Mouse (Mus musculus) spleen, embryonic (tissue): ENCODE measurements around the gene Chn2.

ENCODE experiments used
- CTCF ChIA-PET: fragments of 350-600 bp; sonication (Branson Sonifier 250); formaldehyde crosslinking; loops from one replicate; lab custom pipeline; 2022; lab: Charles Lee

Gene Chn2

DNA sequence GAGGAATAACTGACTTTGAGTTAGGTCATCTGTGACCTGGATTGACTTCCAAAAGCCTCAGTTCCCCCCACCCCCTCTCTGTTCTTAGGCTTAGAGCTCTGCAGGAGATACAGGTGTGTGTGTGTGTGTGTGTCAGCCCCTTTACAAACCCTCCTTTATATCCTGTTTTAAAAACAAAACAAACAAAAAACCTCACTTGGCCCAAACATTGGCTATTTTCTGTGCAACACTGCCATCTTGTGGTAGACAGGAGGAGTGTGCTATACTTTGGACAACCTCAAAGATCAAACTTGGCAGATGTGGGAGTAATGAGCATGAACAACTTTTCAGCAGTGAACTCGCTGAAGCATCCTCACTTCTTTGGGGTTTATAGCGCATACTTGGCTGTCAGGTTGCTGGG lies 189.5 kb downstream of the Chn2 start:
- CTCF ChIA-PET: interaction anchor here (0.5 to 1.2 kb wide), 3 partner anchors 194 to 450 kb away, joined by 3 to 4 read pairs (median 3); no protein-coding TSS in a partner anchor

DNA sequence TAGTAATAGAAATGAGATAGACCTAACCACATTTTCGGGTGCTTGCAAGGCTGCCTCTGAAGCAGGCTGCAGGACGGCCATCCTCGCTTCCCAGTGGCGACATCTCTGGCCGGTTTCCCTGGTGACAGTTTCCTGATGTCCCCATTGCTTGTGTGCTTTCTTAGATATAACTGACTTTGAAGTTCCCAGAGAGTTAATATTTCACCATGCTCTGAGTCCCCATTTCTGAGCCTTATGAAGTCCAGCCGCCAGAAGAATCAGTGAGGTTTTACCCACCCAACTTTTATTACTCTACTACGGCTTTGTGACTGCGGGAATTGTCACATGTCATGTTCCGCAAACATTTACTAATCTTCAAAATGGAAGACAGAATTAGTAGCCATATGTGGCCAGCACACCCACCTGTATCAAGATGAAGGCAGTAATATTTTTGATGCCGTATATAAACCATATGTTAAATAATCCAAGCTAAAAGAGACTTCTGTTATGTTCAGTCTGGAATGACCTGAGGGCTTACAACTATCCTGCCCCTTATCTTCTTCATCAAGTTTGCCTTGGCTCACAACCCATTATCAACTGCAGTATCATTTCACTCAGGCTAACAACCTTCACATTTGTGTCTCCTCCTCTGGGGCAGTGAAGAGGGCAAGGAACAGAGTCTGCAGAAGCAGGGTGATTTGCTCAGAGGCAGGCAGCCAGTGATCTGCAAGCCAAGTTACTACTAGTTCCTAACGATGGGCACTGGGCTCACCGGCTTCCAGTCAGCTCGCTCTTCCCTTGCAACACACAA lies 192.6 kb downstream of the Chn2 start:
- CTCF ChIA-PET: interaction anchor here (0.6 kb wide), 1 partner anchor 280 kb away, joined by 3 read pairs; no protein-coding TSS in a partner anchor

DNA sequence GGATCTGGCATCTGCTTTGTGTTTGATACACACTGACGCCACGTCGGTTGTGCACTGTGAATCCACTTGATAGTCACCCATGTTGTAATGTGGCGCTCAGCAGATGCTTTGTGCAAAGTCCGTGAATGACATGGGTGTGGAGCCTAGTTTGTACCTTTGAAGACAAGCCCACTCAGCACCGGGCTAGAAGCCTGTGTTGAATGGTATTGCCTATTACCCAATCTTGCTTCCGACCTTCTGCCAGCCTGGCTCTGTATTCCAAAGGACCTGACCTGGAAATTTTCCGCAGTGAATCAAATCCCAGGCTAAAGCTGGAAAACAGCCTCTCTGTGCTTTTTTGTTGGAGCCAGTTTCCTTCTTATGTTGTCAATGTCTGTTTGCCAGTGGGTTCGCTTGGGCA lies 197.1 kb downstream of the Chn2 start:
- CTCF ChIA-PET: no interaction called here

DNA sequence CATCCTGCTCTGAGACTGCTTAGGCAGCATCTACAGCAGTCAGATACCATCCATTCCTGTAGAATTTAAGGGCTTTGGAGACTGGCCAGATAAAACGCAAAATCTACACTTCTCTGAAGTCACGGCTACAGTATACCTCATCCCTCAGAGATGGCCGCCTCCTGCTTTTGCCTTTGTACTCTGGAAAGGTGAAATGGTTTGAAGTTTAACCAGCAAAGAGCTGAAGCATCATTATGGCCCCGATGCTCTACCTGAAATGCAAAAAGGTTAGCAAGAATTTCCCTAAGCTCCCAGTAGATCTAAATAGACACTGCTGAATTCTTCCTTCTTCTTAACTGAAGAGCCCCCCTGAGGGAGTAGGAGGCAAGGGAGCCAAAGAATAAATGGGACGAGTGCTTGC lies 202.4 kb downstream of the Chn2 start:
- CTCF ChIA-PET: no interaction called here

DNA sequence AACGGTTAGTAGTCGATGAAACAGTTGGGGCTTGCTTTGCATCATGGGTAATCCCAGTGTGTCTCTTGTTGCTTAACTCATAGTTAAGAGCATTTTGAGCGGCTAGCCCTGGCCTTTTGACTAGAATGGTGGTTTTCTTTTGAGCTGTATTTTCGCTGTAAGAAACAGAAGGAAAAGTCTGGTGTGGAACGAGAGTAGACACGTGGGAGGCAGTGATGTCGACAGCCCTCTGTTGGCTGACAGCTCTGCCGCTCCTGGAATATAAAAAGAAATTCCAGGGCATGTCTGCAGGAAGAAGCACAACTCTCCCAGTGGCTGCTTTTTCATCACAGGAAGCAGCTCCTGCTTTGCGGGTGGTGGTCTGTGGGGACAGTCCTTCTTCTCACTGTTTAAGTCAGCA lies 202.9 kb downstream of the Chn2 start:
- CTCF ChIA-PET: no interaction called here

DNA sequence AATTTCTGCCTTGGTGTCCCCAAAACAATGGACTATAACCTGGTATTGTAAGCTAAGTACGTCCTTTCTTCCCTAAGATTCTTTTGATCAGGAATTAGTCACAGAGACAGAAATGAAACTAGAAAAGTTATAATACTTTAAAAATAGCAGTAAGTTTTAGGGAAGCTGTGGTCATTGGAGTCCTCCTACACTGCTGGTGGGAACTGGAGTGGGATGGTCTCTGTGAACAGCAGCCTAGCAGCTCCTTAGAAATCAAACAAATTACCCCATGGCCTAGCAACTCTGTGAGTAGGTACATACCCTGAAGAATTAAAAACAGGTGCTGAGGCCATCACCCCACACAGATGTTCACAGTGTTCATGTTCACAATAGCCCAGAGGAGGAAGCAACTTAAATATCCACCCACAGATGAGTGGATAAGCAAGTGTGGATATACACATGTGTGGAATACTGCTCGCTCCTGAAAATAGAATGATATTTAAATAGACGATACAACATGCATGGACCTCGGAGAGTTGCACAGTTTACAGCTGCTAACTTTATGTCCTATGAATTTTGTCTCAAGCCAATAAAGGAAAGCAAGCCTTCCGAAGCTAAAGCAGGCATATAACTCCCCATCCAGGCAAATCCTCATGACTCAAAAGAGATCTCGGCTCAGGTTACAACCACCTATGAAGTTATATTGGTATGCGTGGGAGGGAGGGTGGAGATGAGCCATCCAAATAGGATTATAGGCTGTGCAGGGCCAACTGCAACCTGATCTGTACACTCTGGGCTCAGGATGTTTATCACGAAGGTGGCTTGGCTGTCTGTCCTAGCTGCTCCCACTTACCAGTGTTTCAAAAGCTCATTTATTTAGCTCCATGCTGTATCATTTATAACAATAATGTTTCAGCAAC lies 209.2 kb downstream of the Chn2 start:
- CTCF ChIA-PET: no interaction called here

DNA sequence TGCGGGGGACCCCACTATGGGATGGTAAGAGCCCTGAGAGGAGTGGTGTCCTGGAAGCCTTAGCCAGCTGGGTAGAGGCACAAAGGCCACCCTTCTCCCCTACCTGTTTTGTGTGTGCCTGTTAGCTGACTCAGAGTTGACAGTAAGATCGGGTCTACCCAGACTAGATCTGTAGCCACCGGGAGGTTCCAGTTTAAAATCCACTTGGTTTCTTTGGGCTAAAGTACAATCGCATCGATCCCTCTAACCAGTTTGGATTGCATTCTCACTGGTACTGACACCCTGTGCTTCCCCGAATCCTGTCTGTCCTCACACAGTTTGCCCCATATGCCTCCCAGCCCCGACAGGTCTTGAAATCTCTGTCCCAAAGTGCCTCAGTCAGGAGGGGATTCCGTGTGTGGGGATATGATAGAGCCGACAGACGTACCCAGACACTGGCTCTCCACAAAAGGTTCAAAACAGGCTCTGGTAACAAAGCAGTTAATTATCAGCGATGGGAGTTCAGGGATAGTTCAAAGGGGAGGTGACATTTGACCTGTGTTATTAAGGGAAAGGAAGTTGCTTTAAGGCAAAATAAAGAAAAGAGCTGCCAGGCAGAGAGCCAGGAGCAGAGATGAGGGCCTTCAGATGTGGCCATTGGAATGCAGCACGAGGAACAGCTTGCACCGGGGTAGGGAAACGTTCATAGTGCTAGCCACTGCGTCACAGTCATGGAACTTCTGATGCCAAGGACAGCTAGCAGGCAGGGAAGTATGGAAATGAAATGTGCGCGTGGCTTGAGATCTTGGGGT lies 212.2 kb downstream of the Chn2 start:
- CTCF ChIA-PET: no interaction called here

DNA sequence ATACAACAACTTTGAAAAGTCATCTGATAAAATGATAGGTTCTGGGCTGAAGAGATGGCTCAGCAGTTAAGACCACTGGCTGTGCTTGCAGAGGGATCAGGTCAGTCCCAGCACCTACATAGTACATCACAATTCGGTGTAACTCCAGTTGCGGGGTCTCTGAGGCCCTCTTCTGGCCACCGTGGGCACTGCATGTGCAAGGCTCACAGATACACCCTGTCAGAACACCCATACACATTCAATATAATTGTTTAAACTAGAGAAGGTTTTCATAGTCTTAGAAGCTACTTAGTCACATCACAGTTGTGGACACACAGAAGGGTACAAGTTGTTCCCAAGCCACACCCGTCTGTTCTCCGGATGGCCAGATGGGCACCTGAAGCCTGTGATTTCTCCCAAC lies 213.9 kb downstream of the Chn2 start:
- CTCF ChIA-PET: no interaction called here

DNA sequence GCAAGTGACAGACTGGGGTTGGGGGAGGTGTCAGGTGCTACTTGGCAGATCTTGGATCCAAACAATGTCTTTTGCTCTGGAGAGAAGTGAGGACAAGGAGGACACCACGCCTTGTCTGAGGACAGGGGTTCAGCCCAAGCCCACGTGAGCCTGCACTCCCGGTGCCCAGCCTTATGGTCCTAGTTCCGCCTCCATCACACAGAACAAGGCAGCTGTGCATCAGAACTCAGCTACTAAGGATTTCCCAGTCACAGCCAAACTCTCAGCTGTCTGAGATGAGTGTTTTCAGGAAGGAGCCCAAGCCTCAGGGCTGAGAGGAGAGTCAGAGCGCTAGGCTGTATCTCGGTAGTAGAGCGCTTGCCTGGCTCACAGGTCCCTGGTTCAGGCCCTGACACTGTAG lies 214.5 kb downstream of the Chn2 start:
- CTCF ChIA-PET: no interaction called here

DNA sequence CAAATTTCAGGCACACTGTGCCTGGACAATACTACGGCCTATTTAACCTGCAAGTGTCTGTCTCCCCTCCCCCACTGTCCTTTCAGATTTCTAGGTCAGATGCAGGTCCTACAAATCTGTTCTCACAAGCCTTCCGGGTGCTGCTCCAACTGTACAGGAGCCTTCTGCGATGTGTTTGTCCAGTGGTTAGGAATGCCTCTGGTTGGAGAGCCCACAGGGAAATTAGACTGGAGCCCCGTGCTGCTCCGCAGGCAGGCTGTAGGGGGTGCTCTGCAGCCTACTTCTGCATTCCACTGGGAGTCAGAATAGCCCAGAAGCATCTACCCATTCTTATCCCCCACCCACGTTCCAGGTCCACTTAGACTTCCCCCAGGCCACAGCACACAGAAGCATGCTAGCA lies 215.4 kb downstream of the Chn2 start:
- CTCF ChIA-PET: no interaction called here

DNA sequence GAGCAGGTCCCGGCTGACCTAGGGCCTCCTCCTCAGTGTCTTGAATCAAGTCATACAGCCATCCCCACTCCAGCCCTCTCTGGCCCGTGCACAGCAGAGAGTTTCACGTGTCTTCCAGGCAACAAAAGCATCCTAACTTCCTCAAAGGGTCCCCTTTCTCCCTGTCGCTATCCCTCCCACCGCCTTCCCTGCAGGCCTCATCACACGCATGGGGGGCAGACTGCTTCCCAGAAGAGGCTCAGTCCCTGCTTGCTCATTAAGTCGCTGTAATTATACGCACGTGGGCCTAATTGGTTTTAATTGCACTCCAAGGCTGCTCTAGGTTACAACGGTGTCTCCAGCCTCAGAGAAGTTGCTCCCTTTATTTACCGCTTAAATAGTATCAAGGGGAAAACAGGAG lies 216.0 kb downstream of the Chn2 start:
- CTCF ChIA-PET: no interaction called here

DNA sequence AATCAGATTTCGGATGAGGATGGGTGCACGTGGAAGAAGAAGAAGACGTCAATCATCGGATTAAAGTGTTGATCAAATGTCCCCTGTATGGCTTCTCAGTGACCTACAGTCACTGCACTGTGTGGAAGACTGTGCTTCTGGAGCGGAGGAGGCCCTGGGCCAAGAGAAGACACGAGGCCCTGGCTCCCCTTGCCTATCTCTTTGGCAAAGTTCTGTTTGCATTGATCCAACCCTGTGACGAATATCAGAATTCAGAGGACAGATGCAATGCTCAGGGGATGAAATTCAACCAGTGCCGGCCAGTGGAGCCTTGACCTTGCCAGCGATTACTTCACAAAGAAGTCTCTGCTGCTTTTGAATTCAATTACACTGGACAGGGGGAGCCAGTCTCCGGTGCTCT lies 217.0 kb downstream of the Chn2 start:
- CTCF ChIA-PET: no interaction called here

DNA sequence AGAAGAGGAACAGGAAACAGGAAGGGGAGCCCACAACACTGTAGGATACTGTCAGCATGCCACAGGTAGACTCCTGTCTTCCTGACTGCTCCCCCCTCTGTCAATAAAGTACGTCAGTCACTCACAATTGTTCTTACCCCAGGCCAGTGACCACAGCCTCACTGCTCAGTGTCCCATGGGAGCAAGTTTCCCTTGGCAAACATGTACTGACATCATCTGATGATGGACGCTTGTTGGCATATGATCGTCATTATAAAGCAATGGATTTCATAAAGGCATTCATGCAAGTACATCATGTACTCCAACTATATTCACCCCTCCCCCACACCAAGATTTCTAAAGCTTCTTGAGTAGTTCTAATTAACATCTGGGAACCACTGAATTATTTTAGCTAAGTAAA lies 218.2 kb downstream of the Chn2 start:
- CTCF ChIA-PET: no interaction called here

DNA sequence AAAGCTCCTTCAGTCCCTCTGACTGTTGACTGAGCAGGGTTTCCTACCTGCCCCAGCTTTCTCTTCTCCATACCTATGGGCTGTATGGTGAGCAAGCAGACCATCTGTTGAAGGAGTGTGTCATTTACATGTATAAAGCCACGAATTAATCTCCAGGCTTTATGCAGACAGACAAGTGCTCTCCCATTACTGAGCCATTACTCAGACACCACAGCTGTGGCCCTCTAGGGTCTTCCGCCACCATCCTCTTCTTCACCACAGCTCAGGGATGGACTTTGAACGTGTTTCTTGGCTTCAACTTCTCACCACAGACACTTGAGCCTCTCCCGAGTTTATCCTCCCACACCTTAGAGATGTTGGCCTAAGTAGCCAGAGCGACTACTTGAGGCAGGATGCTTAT lies 219.1 kb downstream of the Chn2 start:
- CTCF ChIA-PET: no interaction called here

DNA sequence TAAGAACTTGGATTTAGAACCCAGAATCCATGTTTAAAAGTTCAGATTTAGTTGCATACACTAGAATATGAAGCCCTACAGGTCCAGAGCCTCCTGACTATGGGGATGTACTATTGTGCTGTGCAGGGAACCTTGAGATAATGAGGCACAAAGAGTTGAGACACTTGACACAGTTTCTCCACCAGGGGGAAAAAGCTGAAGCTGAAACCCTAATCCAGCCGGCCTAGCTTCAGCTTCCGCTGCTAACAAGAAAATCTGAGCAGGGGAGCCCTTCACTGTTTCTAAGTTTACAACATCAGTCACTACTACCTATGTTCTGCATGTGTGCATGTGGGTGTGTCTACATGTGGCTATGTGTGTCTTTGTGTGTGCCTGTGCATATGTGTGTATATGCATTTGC lies 223.4 kb downstream of the Chn2 start:
- CTCF ChIA-PET: no interaction called here

DNA sequence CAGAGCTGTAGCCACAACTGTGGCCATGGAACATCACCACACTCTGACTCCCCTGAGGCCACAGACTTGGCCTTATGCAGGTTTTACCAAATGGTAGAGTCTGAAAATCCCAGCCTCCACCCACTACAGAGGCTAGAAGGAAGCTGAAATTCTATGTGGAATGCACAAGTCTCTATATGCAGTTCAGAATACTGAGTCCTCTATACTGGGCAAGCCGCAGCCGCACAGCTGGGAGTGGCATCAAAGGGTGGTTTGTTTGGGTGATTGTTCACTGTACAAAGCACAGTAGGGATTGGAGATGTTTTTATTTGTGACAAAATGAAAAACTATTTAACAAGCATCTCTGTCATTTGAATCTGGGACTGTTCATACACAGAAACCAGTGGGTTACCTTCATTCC lies 224.5 kb downstream of the Chn2 start:
- CTCF ChIA-PET: no interaction called here

DNA sequence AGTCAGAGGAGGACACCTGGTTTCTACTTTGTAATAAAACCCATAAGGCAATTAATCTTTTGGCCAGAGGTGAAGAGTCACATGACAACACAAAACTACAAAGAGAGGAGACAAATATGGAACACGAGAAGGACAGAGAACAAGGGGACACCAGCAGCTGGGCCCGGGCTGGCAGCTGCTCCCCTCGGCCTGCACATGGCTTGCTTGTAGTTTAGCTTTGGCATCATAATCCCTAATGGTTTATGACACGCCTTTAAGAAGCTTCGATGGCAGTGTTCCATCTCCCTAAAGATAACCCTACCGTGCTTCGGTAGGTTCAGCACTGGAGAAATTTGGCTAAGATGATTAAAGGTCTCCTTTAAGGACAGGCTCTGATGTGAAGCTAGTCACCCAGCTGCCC lies 225.2 kb downstream of the Chn2 start:
- CTCF ChIA-PET: interaction anchor here (0.6 kb wide), 1 partner anchor 1989 kb away, joined by 6 read pairs; no protein-coding TSS in a partner anchor

DNA sequence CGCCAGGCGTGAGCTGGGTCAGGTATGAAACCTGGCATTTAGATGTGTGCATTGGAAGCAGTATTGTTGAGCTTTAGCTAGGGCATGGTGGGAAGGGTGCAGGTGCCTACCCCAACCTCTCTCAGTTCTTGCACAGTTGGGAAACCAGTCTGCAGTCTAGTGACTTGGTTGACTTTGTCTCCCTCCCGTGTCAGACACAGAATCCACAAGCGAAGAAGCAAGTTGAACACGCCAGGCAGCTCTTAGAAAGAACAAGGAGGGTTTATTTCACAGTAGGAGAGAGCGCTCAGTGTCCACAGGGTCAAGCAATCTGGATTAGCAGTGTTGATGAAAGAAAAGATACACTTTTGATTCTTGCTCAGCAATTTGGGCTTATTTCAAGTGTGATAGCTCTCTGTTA lies 226.0 kb downstream of the Chn2 start:
- CTCF ChIA-PET: interaction anchor here (0.6 kb wide), 1 partner anchor 1990 kb away, joined by 6 read pairs; no protein-coding TSS in a partner anchor

DNA sequence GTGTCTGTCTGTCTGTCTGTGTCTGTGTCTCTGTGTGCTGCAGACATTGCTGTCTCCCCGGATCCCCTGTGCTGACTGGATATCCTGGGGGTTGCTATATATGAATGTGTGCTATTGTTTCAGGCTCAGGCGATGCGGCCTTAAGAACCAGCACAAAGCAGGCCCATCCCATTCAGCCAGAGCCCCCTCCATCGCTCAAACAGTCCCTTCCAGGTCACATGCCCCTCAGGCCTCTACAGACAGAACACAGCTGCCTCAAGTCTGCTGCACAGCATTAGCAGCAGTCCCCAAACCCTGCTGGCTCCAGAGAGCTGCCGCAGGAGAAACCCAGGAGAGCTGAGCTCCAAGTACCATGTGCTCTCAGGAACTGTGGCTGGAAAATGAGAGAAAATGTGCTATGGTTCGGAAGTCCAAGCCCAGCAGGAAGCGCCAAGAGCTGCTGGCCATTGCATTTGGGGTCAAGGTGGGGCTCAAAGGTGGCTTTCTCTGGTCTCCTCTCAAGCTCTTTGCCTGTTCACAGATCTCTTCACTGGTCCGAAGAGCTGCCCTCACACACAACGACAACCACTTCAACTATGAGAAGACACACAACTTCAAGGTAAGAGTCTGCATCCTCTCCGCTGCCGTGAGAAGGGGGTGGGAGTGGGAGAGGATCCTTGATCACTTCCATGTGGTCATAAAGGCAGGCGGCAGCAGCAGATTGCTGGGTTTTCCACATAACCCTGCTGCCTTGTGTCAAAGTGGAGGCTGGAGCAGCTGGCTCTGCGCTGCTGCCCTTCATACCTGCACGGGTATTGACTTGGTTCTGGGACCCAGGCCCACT lies 233.4 kb downstream of the Chn2 start:
- CTCF ChIA-PET: no interaction called here

DNA sequence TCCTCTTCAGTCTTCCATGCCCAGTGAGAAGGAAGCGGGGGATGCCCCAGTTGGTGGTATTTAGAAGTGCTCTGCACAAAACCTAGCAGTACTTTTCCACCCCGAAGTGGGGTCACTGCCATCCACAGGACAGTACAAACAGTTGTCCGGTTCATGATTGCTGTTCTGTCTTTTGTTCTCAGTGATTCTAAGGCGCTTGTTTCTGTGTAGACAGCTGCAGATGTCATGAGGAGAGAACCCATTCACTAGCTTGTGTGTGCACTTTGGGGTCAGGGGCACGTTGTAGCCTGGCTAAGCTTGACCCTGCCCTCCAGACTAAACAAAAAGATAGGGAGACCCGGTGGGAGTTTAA lies 234.0 kb downstream of the Chn2 start:
- CTCF ChIA-PET: no interaction called here

DNA sequence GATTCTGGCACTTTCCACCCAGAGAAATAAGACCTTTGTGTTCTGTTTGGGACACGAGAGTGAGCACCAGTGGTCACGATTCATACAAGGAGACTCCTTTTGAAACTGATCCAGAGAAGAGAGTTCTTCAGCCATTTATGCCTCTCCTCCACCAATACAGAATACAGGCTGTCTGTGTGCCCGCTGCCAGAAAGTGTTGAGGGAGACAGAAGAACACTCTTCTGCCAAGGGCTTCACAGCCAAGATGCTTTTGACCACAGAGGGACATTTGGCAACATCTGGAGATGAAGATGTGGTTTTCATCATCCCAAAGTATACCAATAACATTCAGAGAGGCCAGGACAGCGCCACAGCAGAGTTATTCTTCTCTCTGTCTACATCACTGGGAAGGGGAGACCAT lies 237.9 kb downstream of the Chn2 start:
- CTCF ChIA-PET: no interaction called here
